Mouse (Mus musculus): ENCODE results near the gene Tceal8.

DNA sequence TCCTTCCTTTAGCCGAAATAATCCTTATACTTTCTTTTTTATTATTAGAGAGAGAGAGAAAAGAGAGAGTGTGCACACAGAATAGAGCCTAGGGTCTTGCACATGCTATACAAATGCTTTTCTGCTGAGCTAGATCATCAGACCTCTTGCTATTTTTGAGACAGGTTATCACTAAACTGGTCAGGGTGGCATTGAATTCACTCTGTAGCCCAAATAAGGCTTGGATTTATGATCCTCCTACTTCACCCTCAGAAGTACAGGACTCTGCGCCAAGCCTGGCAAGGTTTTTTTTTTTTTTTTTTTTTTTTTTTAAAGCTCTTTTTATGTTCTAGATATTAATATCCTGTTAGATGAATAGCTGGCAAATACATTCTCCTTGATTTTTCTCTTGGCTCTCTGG lies 28.4 kb downstream of the Tceal8 start:
- TF ChIP-seq CTCF (IDR thresholded peaks at IDR 0.05; ENCODE audit: low read depth, low read length), result no peak
- TF ChIP-seq GATA1 (IDR thresholded peaks at IDR 0.05; ENCODE audit: borderline replicate concordance, low read length), result no peak
- TF ChIP-seq TAL1 (conservative IDR thresholded peaks at IDR 0.05; ENCODE audit: low read depth, low read length), result no peak
- TF ChIP-seq POLR2AphosphoS5 (IDR thresholded peaks at IDR 0.05; ENCODE audit: insufficient replicate concordance, low read depth, low read length), result no peak
